Mouse (Mus musculus): ENCODE data around the gene Gtf2ird2.

DNA sequence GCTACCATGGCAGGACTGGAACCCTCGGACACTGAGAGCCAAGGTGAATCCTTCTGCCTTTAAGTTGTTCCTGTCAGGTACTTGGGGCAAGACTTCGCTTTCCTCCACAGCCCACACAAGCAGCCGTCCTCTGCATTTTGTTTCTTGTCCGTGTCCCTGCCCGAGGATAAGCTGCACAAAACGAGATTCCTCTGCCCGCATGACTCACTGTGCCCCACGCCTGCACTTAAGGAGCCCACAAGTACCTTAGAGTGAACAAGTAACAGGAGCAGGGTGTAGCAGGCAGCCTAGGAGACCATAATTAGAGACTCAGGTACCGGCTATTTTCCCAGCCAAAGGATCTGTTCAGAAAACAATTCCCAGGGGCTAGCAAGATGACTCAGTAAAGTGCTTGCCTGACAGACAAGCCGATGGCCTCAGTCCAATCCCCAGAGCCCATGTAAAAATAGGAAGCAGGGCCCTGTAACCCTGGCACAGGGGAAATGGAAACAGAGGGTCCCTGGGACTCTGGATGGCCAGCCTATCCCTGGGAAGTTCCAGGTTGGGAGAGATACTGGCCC, 36.5 kb upstream of the Gtf2ird2 start:
- TF ChIP-seq EP300 (IDR thresholded peaks at IDR 0.05) = no peak
- TF ChIP-seq CTCF (IDR thresholded peaks at IDR 0.05) = no peak

Measured in lung, postnatal 0 days (tissue).